In the genomic region with DNA sequence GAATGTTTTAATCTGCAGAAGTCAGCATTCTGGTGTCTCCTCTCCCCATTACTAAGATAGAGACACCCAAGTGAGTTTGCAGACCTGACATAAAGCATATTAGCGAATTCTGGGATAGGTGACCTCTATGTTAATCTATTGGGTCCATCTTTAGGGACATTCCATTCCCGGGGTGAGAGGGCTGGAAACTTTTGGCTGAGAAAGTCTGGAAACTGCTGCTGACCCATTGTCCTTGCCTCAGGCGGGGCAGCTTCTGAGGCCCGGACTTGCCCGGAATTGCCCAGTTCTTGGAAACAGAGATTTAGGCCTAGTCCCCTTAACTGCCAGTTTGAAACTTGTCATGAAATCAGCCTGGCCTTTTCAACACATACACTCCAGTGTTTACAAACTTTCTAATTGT, we compare ENCODE assay signal across 7 mouse cellular contexts. TPM values are rescaled to one million over a fixed set of nuclear protein-coding genes. Genes with fewer than 3 reads are reported as not detected.
DNase-seq lines count a peak whose midpoint lies in the region; ATAC-seq and TF ChIP-seq lines count a peak whose summit lies in the region.

No protein-coding gene starts in this region.

- no peak for ATAC-seq in forebrain, postnatal 0 days
- no peak for ATAC-seq in limb, embryonic 11.5 days (ENCODE audit: insufficient number of reproducible peaks, low FRiP score, low TSS enrichment, low read depth)
- ATAC-seq in stomach, embryonic 16.5 days (ENCODE audit: insufficient read depth, low FRiP score): no peak

- H3K36me3 ChIP-seq in forebrain, postnatal 0 days (ENCODE audit: insufficient read depth): peaks cover 12% of the 10 kb centered on the region
- H3K36me3 ChIP-seq in limb, embryonic 11.5 days (ENCODE audit: control insufficient read depth, insufficient read depth, low read length): peaks cover 8% of the 10 kb centered on the region
- 0 out of 2 replicates have a peak, but pooled peaks cover 4% of the 10 kb centered on the region for H3K36me3 ChIP-seq in stomach, embryonic 16.5 days (ENCODE audit: control insufficient read depth, insufficient read depth, low read length)

- peak overlapping the region; percentile 100 for H3K4me3 ChIP-seq in forebrain, postnatal 0 days (ENCODE audit: low read depth, low read length)
- peak overlapping the region; percentile 88 for H3K4me3 ChIP-seq in limb, embryonic 11.5 days (ENCODE audit: low read depth, low read length)
- H3K4me3 ChIP-seq in stomach, embryonic 16.5 days (replicated peaks; ENCODE audit: low read length): peak overlapping the region; percentile 87

- peak; percentile 12 for DNase-seq in thymus, postnatal 14 days
- DNase-seq in thymus, postnatal 0 days (ENCODE audit: low spot score): no peak
- no peak for DNase-seq in forebrain, postnatal 0 days
- DNase-seq in limb, embryonic 11.5 days (ENCODE audit: low spot score): no peak
- no peak for DNase-seq in frontal cortex, postnatal 10 days (ENCODE audit: low spot score in 2 of 2)
- DNase-seq in adrenal gland, postnatal 4 days (ENCODE audit: low spot score in 2 of 2): no peak

- peak overlapping the region; percentile 65 for H3K4me2 ChIP-seq in forebrain, postnatal 0 days (ENCODE audit: low read depth)
- peak overlapping the region; percentile 57; the same call in 1 of the 2 replicates for H3K4me2 ChIP-seq in limb, embryonic 11.5 days (ENCODE audit: low read depth, severe bottlenecking)
- peak overlapping the region; percentile 65 for H3K4me2 ChIP-seq in stomach, embryonic 16.5 days (ENCODE audit: low read depth, low read length)

- H3K27me3 ChIP-seq in forebrain, postnatal 0 days (ENCODE audit: insufficient read depth, low read length): no peaks in the 10 kb centered on the region
- H3K27me3 ChIP-seq in limb, embryonic 11.5 days (ENCODE audit: control insufficient read depth, insufficient read depth, low read length): no peaks in the 10 kb centered on the region
- H3K27me3 ChIP-seq in stomach, embryonic 16.5 days (ENCODE audit: control insufficient read depth, insufficient read depth, low read length): no peaks in the 10 kb centered on the region

- H3K9ac ChIP-seq in forebrain, postnatal 0 days: no peak overlapping the region; the same call in 1 of the 2 replicates
- no peak overlapping the region for H3K9ac ChIP-seq in limb, embryonic 11.5 days (ENCODE audit: low read length)
- peak overlapping the region; percentile 69 for H3K9ac ChIP-seq in stomach, embryonic 16.5 days (ENCODE audit: low read length)

- WGBS in forebrain, postnatal 0 days: 64% methylated on average over 5 of the region's 5 CpGs
- 73% methylated on average over 5 of the region's 5 CpGs for WGBS in limb, embryonic 11.5 days
- WGBS in stomach, embryonic 16.5 days: 59% methylated on average over 5 of the region's 5 CpGs

- no peak overlapping the region for H3K27ac ChIP-seq in forebrain, postnatal 0 days (ENCODE audit: low read depth, low read length)
- no peak overlapping the region for H3K27ac ChIP-seq in limb, embryonic 11.5 days (replicated peaks; ENCODE audit: low read depth, low read length)
- peak overlapping the region; percentile 54; the same call in 1 of the 2 replicates for H3K27ac ChIP-seq in stomach, embryonic 16.5 days (ENCODE audit: low read length)

- no peaks in the 10 kb centered on the region for H3K9me3 ChIP-seq in forebrain, postnatal 0 days (ENCODE audit: low read length)
- no peaks in the 10 kb centered on the region for H3K9me3 ChIP-seq in limb, embryonic 11.5 days (ENCODE audit: control insufficient read depth, low read length)
- H3K9me3 ChIP-seq in stomach, embryonic 16.5 days (replicated peaks; ENCODE audit: control insufficient read depth, low read length): no peaks in the 10 kb centered on the region

- TF ChIP-seq CTCF in forebrain, postnatal 0 days (IDR thresholded peaks at IDR 0.05; ENCODE audit: low read depth): no peak

- H3K4me1 ChIP-seq in forebrain, postnatal 0 days (ENCODE audit: insufficient read depth): peaks cover 15% of the 10 kb centered on the region
- peaks cover 4% of the 10 kb centered on the region; the same call in 1 of the 2 replicates for H3K4me1 ChIP-seq in limb, embryonic 11.5 days (ENCODE audit: control insufficient read depth, insufficient read depth, low read length)
- peaks cover 14% of the 10 kb centered on the region for H3K4me1 ChIP-seq in stomach, embryonic 16.5 days (ENCODE audit: control insufficient read depth, insufficient read depth, low read length)

RNA-seq across cellular contexts. Expression of gene Mdm2, which starts 0.8 kb away (rescaled TPM):
- polyA plus RNA-seq in thymus, postnatal 0 days (2015; fragmentation: Nextera tagmentation; extraction: Ambion mirVana): 35.5 and 44.6 TPM in 2 replicates
- total RNA-seq in forebrain, postnatal 0 days (2014; rRNA removed): 51.3 and 77.3 TPM in 2 replicates
- polyA plus RNA-seq in forebrain, postnatal 0 days (2015; fragmentation: Nextera tagmentation; extraction: Ambion mirVana): 16.6 and 30.2 TPM in 2 replicates
- polyA plus RNA-seq in limb, embryonic 11.5 days (2014; fragmentation: Nextera tagmentation; extraction: Ambion mirVana): 63.1 and 66.3 TPM in 2 replicates
- 39.5 and 39.9 TPM in 2 replicates for polyA plus RNA-seq in stomach, embryonic 16.5 days (2015; fragmentation: Nextera tagmentation; extraction: Ambion mirVana)
- total RNA-seq in adrenal gland, postnatal 4 days (2021): 10 to 100 TPM; 63.3 to 67.4 TPM

RNA-seq across cellular contexts. Expression of gene Slc35e3, which starts 34.8 kb away (rescaled TPM):
- 8.1 and 8.4 TPM in 2 replicates for polyA plus RNA-seq in thymus, postnatal 0 days (2015; fragmentation: Nextera tagmentation; extraction: Ambion mirVana)
- total RNA-seq in forebrain, postnatal 0 days (2014; rRNA removed): 22.1 and 28.3 TPM in 2 replicates
- 17.0 and 22.9 TPM in 2 replicates for polyA plus RNA-seq in forebrain, postnatal 0 days (2015; fragmentation: Nextera tagmentation; extraction: Ambion mirVana)
- polyA plus RNA-seq in limb, embryonic 11.5 days (2014; fragmentation: Nextera tagmentation; extraction: Ambion mirVana): 19.8 and 20.3 TPM in 2 replicates
- 14.2 and 15.1 TPM in 2 replicates for polyA plus RNA-seq in stomach, embryonic 16.5 days (2015; fragmentation: Nextera tagmentation; extraction: Ambion mirVana)
- 10 to 100 TPM; 15.2 TPM for total RNA-seq in adrenal gland, postnatal 4 days (2021)
